Mouse (Mus musculus) heart, embryonic 14.5 days (tissue): ENCODE results near the gene Fbxw5. TPM values are rescaled to one million over a fixed set of nuclear protein-coding genes. Genes with fewer than 3 reads are reported as not detected.

Experiments used
- ATAC-seq: fragments of 200-750 bp; cut with Nextera tagmentation; 2 replicates; pipeline ENCODE4 v1.8.0; 2017; ENCODE audit warnings: low read depth, moderate TSS enrichment; ENCODE audit not compliant: insufficient number of reproducible peaks, insufficient read depth, low FRiP score
- H3K27ac ChIP-seq, 2 experiments: fragments of 200-500 bp in 1 of 2; fragments of 300-500 bp in 1 of 2; sonication (generic) in 1 of 2; replicated peaks in 1 of 2; 2 replicates each; pipeline ENCODE4 v1.5.1; 2012 to 2014; ENCODE audit warnings: low read depth in 2 of 2, low read length in 2 of 2, control low read depth in 1 of 2, mild to moderate bottlenecking in 1 of 2, mixed read lengths in 1 of 2; ENCODE audit not compliant: control insufficient read depth in 1 of 2, insufficient read depth in 1 of 2
- H3K27me3 ChIP-seq: fragments of 300-500 bp; sonication (generic); 2 replicates; pipeline ENCODE4 v1.6.1; 2014; ENCODE audit warnings: mild to moderate bottlenecking, low read length, control low read depth; ENCODE audit not compliant: control insufficient read depth, insufficient read depth
- H3K36me3 ChIP-seq: fragments of 300-500 bp; sonication (generic); 2 replicates; pipeline ENCODE4 v1.6.1; 2014; ENCODE audit warnings: mild to moderate bottlenecking, control low read depth, low read length, mixed read lengths; ENCODE audit not compliant: control insufficient read depth, insufficient read depth
- H3K4me1 ChIP-seq, 2 experiments: fragments of 200-500 bp in 1 of 2; fragments of 300-500 bp in 1 of 2; sonication (generic) in 1 of 2; 2 replicates each; pipeline ENCODE4 v1.6.1; 2012 to 2014; ENCODE audit warnings: low read length in 2 of 2, control low read depth in 1 of 2, mixed read lengths in 1 of 2; ENCODE audit not compliant: control insufficient read depth in 2 of 2, insufficient read depth in 2 of 2
- H3K4me2 ChIP-seq: fragments of 300-500 bp; sonication (generic); 2 replicates; pipeline ENCODE4 v1.6.1; 2014; ENCODE audit warnings: mild to moderate bottlenecking, low read length
- H3K4me3 ChIP-seq, 2 experiments: fragments of 200-500 bp in 1 of 2; fragments of 300-500 bp in 1 of 2; sonication (generic) in 1 of 2; 2 replicates each; pipeline ENCODE4 v1.5.1; 2012 to 2014; ENCODE audit warnings: low read length in 2 of 2, mild to moderate bottlenecking in 2 of 2, control low read depth in 1 of 2, low read depth in 1 of 2, moderate library complexity in 1 of 2; ENCODE audit not compliant: control insufficient read depth in 1 of 2, insufficient read depth in 1 of 2
- H3K9ac ChIP-seq: fragments of 300-500 bp; sonication (generic); 2 replicates; pipeline ENCODE4 v1.6.1; 2014; ENCODE audit warnings: mild to moderate bottlenecking, low read length
- H3K9me3 ChIP-seq: fragments of 300-500 bp; sonication (generic); 2 replicates; pipeline ENCODE4 v1.6.1; 2016; ENCODE audit warnings: low read length, control low read depth; ENCODE audit not compliant: control insufficient read depth
- WGBS: fragments of 180-500 bp; shearing (Covaris S2); extraction: QIAGEN DNeasy Blood & Tissue Kit; methylation state at CpG from one replicate; pipeline ENCODE4 v1.1.7; 2014; 5-methylcytosine and 5-hydroxymethylcytosine counted together
- polyA plus RNA-seq: library from polyadenylated mRNA; unstranded; fragments of >200 nt; fragmentation: Nextera tagmentation; extraction: Ambion mirVana; gene quantifications from 2 replicates; pipeline ENCODE4 v1.2.1, GENCODE M21; 2014

The Fbxw5 gene
- polyA plus RNA-seq, result 82.8 and 85.2 TPM in 2 replicates

DNA sequence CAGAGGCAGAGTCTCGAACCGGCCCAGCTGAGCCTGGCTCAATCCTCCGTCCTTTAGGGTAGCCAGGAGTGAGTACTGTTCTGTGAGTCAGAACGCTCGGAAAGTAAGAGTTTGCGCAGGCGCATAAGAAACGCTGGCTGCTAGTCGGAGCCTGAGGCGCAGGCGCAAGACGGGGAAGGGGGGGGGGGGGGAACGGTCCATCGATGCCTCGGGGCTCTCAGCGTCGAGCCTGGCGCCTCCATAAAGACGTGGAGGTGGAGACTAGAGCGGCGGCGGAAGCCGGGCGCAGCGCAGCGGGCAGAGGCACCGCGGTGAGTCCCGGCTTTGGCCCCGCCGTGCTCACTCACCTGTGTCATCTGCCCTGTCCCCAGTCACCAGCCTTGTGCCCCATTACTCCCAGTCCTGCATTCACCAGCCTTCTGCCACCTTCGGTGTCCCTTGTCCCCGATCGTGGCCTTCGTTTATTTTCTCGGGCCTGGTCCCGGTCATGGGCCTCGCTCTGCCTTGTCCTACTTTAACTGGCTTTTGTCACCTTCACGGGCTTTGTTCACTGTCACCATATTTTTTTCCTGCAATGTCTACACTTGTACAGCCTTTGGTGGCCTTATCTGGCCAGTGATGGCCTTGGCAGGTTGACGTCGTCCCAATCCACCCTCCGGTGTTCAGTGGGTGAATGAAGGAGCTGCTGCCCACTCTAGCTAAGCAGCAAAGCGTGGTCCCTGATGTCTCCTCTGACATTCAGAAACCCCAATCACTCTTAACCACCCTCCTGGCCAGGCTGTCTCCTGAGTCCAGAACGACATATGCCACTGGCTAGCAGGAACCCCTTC is at the start of gene Fbxw5:
Fbxw5 (plus strand) TSS at position 175 of the 830 bp plus-strand sequence.
- peaks cover 36% of the 10 kb centered on the region for H3K36me3 ChIP-seq
- peak within 1 kb of the TSS; percentile 98 for H3K9ac ChIP-seq
- H3K27me3 ChIP-seq, result no peaks in the 10 kb centered on the region
- peak within 1 kb of the TSS; percentile 98 for H3K4me2 ChIP-seq
- H3K27ac ChIP-seq, result peak within 1 kb of the TSS; percentile 76 to 77
- under 1% methylated on average over 35 of the region's 44 CpGs for WGBS
- H3K4me3 ChIP-seq, result peak within 1 kb of the TSS; percentile 93 to 98
- no peaks in the 10 kb centered on the region for H3K9me3 ChIP-seq
- H3K4me1 ChIP-seq, result peaks cover 14 to 19% of the 10 kb centered on the region in 2 experiments
- peak; percentile 87 for ATAC-seq

DNA sequence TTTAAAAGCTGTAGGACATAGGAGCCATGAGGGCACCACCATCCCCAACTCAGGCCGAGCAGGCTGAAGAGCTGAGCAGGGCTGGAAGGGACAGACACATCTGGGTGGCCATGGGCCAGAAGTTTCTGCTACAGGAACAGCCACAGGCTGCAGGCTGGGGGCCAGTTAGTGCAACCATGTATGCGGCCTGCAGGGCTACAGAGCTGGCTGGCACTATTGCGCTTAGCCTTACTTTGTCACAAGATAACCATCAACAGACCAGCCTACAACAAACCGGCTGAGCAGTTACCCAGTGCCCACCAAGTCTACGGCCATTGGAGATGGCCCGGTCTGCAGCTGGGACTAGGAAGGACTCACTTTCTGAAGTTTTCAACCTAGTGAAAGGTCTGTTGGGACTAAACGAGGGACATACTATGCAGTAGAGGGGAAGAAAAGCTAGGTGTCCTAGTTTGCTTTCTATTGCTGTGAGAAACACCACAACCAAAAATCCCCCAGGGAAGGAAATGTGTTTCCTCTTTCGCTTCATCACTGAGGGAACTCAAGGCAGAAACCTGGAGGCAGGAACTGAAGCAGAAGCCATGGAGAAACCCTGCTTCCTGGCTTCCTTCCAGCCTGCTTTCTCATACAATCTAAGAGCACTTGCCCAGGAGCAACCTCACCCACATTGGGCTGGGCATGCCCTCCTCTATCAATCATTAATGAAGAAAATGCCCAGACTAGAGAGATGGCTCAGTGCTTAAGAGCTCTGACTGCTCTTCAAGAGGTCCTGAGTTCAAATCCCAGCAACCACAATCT is 49.5 kb upstream of the Fbxw5 start:
- Histone ChIP-seq H3K4me3 (no peak overlapping the region), H3K4me2 (no peak overlapping the region), H3K4me1 (peaks cover 0 to 2% of the 10 kb centered on the region in 2 experiments; a peak in 1 of 4 replicates), H3K27ac (no peak overlapping the region), H3K9ac (no peak overlapping the region), H3K36me3 (no peaks in the 10 kb centered on the region), H3K9me3 (no peaks in the 10 kb centered on the region), H3K27me3 (no peaks in the 10 kb centered on the region)
- WGBS, result 79% methylated on average over 8 of the region's 8 CpGs
- no peak for ATAC-seq

DNA sequence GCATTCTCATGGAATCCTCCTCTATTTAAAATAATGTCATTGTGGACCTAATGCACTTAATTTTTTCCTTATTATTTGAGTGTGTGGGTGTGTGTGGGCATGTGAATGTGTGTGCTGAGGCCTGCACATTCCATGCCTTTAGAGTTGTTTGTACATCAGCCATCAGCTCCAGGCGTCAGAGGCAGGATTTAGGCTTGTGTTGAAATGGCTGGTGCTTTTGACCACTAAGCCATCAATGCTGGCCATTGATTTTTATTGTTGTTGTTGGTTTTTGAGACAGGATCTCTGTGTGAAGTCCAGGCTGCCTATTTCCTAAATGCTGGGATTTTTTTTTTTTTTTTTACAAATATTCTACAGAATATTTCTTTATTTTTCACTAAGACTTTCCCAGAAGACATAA is 47.6 kb upstream of the Fbxw5 start:
- Histone ChIP-seq H3K9me3 (no peaks in the 10 kb centered on the region), H3K27me3 (no peaks in the 10 kb centered on the region), H3K27ac (no peak overlapping the region), H3K36me3 (peaks cover 6% of the 10 kb centered on the region), H3K4me1 (peaks cover 0 to 7% of the 10 kb centered on the region in 2 experiments; a peak in 2 of 4 replicates), H3K4me2 (no peak overlapping the region), H3K9ac (no peak overlapping the region), H3K4me3 (no peak overlapping the region)
- ATAC-seq, result no peak
- WGBS, result 55% methylated on average over 1 of the region's 1 CpGs

DNA sequence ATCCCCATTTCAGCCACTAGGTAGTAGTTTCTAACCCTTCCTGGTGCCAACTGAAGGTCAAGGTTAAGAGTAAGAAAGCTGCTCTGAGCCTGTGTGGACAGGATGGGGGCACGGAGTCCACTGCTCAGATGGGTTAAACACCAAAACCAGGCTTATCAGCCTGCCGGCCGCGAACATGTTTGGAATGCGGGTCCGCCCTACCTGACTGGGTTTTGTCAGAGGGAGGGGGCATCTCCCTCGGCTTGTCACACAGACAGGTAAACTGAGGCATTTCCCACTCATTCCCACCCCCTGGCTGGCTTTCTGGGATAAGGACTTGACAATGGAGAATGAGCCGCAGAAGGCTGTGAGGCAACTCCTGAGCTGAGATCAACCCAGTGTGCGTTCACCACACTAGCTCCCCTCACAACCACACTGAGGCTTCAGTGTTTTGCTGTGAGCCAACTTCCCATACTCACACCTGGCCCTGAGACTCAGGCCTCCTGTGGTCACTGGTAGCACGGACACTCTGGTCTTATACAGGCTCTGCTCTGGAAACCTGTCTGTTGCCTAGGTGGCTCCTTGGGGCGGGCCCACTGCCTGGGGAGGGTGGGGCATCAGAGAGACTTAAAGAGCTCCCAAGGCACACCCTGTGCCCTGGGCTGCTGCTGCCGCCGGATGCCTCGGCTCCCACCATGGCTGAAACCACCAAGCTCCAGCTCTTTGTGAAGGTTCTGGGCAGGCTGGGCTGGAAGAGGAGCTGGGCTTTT is 44.2 kb upstream of the Fbxw5 start, which contains the start of gene Clic3:
Clic3 (plus strand) TSS at position 634 of the 749 bp plus-strand sequence.
- H3K4me1 ChIP-seq, result peaks cover 12 to 27% of the 10 kb centered on the region in 2 experiments
- no peak for ATAC-seq
- H3K4me3 ChIP-seq, result no peak within 1 kb of the TSS
- peaks cover 21% of the 10 kb centered on the region for H3K36me3 ChIP-seq
- no peaks in the 10 kb centered on the region for H3K27me3 ChIP-seq
- H3K9me3 ChIP-seq, result no peaks in the 10 kb centered on the region
- WGBS, result 40% methylated on average over 14 of the region's 14 CpGs
- no peak within 1 kb of the TSS for H3K9ac ChIP-seq
- H3K4me2 ChIP-seq, result no peak within 1 kb of the TSS
- no peak within 1 kb of the TSS for H3K27ac ChIP-seq

DNA sequence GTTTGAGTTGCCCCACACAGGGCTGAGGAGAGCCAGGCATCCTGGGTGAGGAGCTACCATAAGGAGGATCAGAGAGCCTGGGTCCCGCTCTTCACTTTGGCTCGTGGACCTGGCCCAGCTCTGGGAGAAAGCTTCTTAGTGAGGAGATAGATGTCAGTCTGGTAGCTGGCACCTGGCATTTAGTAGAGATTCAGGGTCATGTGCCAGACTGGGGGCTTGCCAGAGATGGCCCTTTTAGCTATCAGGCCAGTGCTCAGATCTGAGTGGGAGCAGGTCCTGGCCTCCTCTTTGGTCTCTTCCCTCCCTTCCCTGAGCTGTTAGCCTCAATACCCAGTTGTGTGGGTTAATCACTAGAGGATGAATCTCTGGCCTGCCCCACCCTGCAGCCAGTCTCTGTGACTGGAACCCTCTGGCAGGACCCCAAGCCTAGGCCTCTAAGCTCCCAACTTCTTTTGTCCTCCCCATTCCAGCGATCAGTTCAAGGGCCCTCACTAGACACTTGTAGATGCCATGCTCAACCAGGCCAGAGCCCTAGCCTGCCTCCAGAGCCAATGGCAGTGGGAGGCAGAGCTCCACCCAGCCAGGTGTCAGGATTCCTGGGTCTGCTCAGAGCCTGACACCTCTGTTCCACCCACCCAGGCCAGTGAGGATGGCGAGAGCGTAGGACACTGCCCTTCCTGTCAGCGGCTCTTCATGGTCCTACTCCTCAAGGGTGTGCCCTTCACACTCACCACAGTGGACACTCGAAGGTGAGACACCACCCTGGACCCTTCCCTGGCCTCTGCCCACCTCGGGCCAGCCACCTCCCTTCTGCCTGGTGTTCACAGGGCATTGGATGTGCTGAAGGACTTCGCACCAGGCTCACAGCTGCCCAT is 43.3 kb upstream of the Fbxw5 start:
- H3K4me1 ChIP-seq, result peaks cover 14 to 31% of the 10 kb centered on the region in 2 experiments
- no peaks in the 10 kb centered on the region for H3K27me3 ChIP-seq
- H3K36me3 ChIP-seq, result peaks cover 21% of the 10 kb centered on the region
- H3K4me2 ChIP-seq, result no peak overlapping the region
- H3K4me3 ChIP-seq, result no peak overlapping the region
- H3K9me3 ChIP-seq, result no peaks in the 10 kb centered on the region
- ATAC-seq, result no peak
- H3K9ac ChIP-seq, result no peak overlapping the region
- 85% methylated on average over 9 of the region's 9 CpGs for WGBS
- no peak overlapping the region for H3K27ac ChIP-seq

DNA sequence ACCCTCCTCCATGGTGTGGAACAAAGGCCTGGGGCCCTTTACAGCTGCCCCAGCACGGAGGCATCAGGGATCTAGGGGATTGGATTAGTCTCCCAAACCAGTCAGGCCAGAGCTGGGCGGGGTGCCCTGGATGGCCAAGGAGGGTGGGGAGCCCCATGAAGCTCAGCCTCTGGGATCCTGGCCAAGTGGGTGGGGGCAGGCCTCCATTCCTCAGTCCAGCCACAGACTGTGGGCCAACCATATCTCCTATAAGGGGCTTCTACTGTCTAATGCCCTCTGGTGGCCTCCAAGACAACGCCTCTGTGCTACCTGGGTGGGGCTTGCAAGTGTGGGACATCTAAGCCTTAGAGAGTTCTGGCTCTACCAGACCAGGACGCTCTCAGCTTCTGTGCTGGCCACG is 41.6 kb upstream of the Fbxw5 start:
- ATAC-seq, result no peak
- no peak overlapping the region; the same call in 1 of the 2 replicates for H3K9ac ChIP-seq
- peaks cover 14 to 31% of the 10 kb centered on the region in 2 experiments for H3K4me1 ChIP-seq
- H3K27me3 ChIP-seq, result no peaks in the 10 kb centered on the region
- WGBS, result 77% methylated on average over 5 of the region's 5 CpGs
- no peaks in the 10 kb centered on the region for H3K9me3 ChIP-seq
- no peak overlapping the region for H3K4me3 ChIP-seq
- H3K4me2 ChIP-seq, result no peak overlapping the region
- H3K36me3 ChIP-seq, result peaks cover 21% of the 10 kb centered on the region
- no peak overlapping the region for H3K27ac ChIP-seq
